Mouse (Mus musculus) forebrain, embryonic 16.5 days (tissue): ENCODE measurements at regions not wholly inside any gene's neighbourhood (a gene's known extent, or its start where the extent isn't known, plus 50 kb on each side); places are given as distances from the start of the nearest gene placed in this dataset.

Source experiments
- ATAC-seq: fragments of 200-750 bp; cut with Nextera tagmentation; 2 replicates; pipeline ENCODE4 v1.8.0; 2017; ENCODE audit warnings: mild to moderate bottlenecking, moderate library complexity
- H3K27ac ChIP-seq: fragments of 300-500 bp; sonication (generic); 2 replicates; pipeline ENCODE4 v1.5.1; 2014; ENCODE audit warnings: low read length, control low read depth
- H3K27me3 ChIP-seq: fragments of 300-500 bp; sonication (generic); replicated peaks from 2 replicates; pipeline ENCODE4 v1.6.1; 2014; ENCODE audit warnings: low read length; ENCODE audit not compliant: control insufficient read depth, insufficient read depth
- H3K36me3 ChIP-seq: fragments of 300-500 bp; sonication (generic); 2 replicates; pipeline ENCODE4 v1.6.1; 2014; ENCODE audit not compliant: control insufficient read depth, insufficient read depth
- H3K4me1 ChIP-seq: fragments of 300-500 bp; sonication (generic); replicated peaks from 2 replicates; pipeline ENCODE4 v1.6.1; 2014; ENCODE audit warnings: low read length; ENCODE audit not compliant: control insufficient read depth, insufficient read depth
- H3K4me2 ChIP-seq: fragments of 300-500 bp; sonication (generic); 2 replicates; pipeline ENCODE4 v1.6.1; 2014; ENCODE audit warnings: mild to moderate bottlenecking, low read length, control low read depth
- H3K4me3 ChIP-seq: fragments of 300-500 bp; sonication (generic); replicated peaks from 2 replicates; pipeline ENCODE4 v1.5.1; 2014; ENCODE audit warnings: mild to moderate bottlenecking, low read length, control low read depth
- H3K9ac ChIP-seq: fragments of 300-500 bp; sonication (generic); replicated peaks from 2 replicates; pipeline ENCODE4 v1.6.1; 2014; ENCODE audit warnings: low read depth, low read length, control low read depth
- H3K9me3 ChIP-seq: fragments of 300-500 bp; sonication (generic); 2 replicates; pipeline ENCODE4 v1.6.1; 2016; ENCODE audit warnings: low read length; ENCODE audit not compliant: control insufficient read depth
- WGBS: fragments of 180-500 bp; shearing (Covaris S2); extraction: QIAGEN DNeasy Blood & Tissue Kit; methylation state at CpG from one replicate; pipeline ENCODE4 v1.1.7; 2014; 5-methylcytosine and 5-hydroxymethylcytosine counted together

GRCm38 (mm10) chr16:27056495-27057269 is 65.2 kb upstream of the Gmnc start:
- Histone ChIP-seq H3K27me3 (no peaks in the 10 kb centered on the region), H3K27ac (no peak overlapping the region), H3K9ac (no peak overlapping the region), H3K36me3 (no peaks in the 10 kb centered on the region), H3K9me3 (no peaks in the 10 kb centered on the region), H3K4me3 (no peak overlapping the region), H3K4me1 (no peaks in the 10 kb centered on the region), H3K4me2 (no peak overlapping the region)
- ATAC-seq, result peak; percentile 77
- WGBS, result 41% methylated on average over 4 of the region's 4 CpGs

- H3K27me3 ChIP-seq, result no peaks in the 10 kb centered on the region
- H3K9ac ChIP-seq, result no peak overlapping the region
- no peak overlapping the region for H3K4me3 ChIP-seq
- no peak overlapping the region for H3K27ac ChIP-seq
- H3K4me2 ChIP-seq, result no peak overlapping the region
- ATAC-seq, result no peak
- no peaks in the 10 kb centered on the region for H3K9me3 ChIP-seq
- 91% methylated on average over 2 of the region's 2 CpGs for WGBS
- H3K4me1 ChIP-seq, result no peaks in the 10 kb centered on the region
- no peaks in the 10 kb centered on the region for H3K36me3 ChIP-seq
Observed at GRCm38 (mm10) chr16:27044461-27044860, 53.0 kb upstream of the Gmnc start.
